Mouse (Mus musculus) limb, embryonic 15.5 days (tissue): ENCODE data around the gene Flnb. TPM values are rescaled to one million over a fixed set of nuclear protein-coding genes. Genes with fewer than 3 reads are reported as not detected.

Experiments
- ATAC-seq: fragments of 200-750 bp; cut with Nextera tagmentation; 2 replicates; pipeline ENCODE4 v1.8.0; 2017; ENCODE audit warnings: low read depth, moderate TSS enrichment; ENCODE audit not compliant: insufficient number of reproducible peaks, low FRiP score, low TSS enrichment
- H3K27ac ChIP-seq: fragments of 300-500 bp; sonication (generic); 2 replicates; pipeline ENCODE4 v1.5.1; 2015; ENCODE audit warnings: moderate library complexity, mild to moderate bottlenecking, inconsistent platforms
- H3K27me3 ChIP-seq: fragments of 300-500 bp; sonication (generic); 2 replicates; pipeline ENCODE4 v1.6.1; 2015; ENCODE audit warnings: inconsistent platforms
- H3K36me3 ChIP-seq: fragments of 300-500 bp; sonication (generic); 2 replicates; pipeline ENCODE4 v1.6.1; 2015; ENCODE audit warnings: inconsistent platforms
- H3K4me1 ChIP-seq: fragments of 300-500 bp; sonication (generic); 2 replicates; pipeline ENCODE4 v1.6.1; 2015; ENCODE audit warnings: inconsistent platforms
- H3K4me2 ChIP-seq: fragments of 300-500 bp; sonication (generic); 2 replicates; pipeline ENCODE4 v1.6.1; 2015; ENCODE audit warnings: mild to moderate bottlenecking, inconsistent platforms
- H3K4me3 ChIP-seq: fragments of 300-500 bp; sonication (generic); 2 replicates; pipeline ENCODE4 v1.5.1; 2015; ENCODE audit warnings: mild to moderate bottlenecking, inconsistent platforms
- H3K9ac ChIP-seq: fragments of 300-500 bp; sonication (generic); 2 replicates; pipeline ENCODE4 v1.6.1; 2015; ENCODE audit warnings: inconsistent platforms
- H3K9me3 ChIP-seq: fragments of 300-500 bp; sonication (generic); 2 replicates; pipeline ENCODE4 v1.6.1; 2016; ENCODE audit warnings: inconsistent platforms
- WGBS: fragments of 180-500 bp; shearing (Covaris S2); methylation state at CpG from one replicate; pipeline ENCODE4 v1.1.7; 2015; 5-methylcytosine and 5-hydroxymethylcytosine counted together
- polyA plus RNA-seq: library from polyadenylated mRNA; unstranded; fragments of >200 nt; fragmentation: Nextera tagmentation; extraction: Ambion mirVana; gene quantifications from 2 replicates; pipeline ENCODE4 v1.2.1, GENCODE M21; 2015

Gene Flnb
- polyA plus RNA-seq, 1 experiment from 2014 or later = 33.0 TPM

- Histone ChIP-seq H3K27me3 (no peaks in the 10 kb centered on the region), H3K36me3 (no peaks in the 10 kb centered on the region), H3K9ac (no peak overlapping the region), H3K4me1 (peaks cover 72% of the 10 kb centered on the region), H3K27ac (no peak overlapping the region), H3K4me2 (no peak overlapping the region), H3K9me3 (no peaks in the 10 kb centered on the region), H3K4me3 (no peak overlapping the region)
- 72% methylated on average over 6 of the region's 6 CpGs for WGBS
- no peak for ATAC-seq
Measured at GRCm38 (mm10) chr14:7854366-7854765, 36.6 kb downstream of the Flnb start.

- H3K9me3 ChIP-seq = no peaks in the 10 kb centered on the region
- H3K36me3 ChIP-seq = no peaks in the 10 kb centered on the region
- no peak overlapping the region for H3K27ac ChIP-seq
- H3K4me2 ChIP-seq = no peak overlapping the region
- H3K9ac ChIP-seq = no peak overlapping the region
- H3K4me3 ChIP-seq = no peak overlapping the region
- WGBS = 52% methylated on average over 6 of the region's 6 CpGs
- no peaks in the 10 kb centered on the region for H3K27me3 ChIP-seq
- H3K4me1 ChIP-seq = peaks cover 67% of the 10 kb centered on the region
- ATAC-seq = no peak
Measured at GRCm38 (mm10) chr14:7855101-7855500, 37.3 kb downstream of the Flnb start.

GRCm38 (mm10) chr14:7855501-7855900 is 37.7 kb downstream of the Flnb start:
- Histone ChIP-seq H3K4me1 (peaks cover 68% of the 10 kb centered on the region), H3K27me3 (no peaks in the 10 kb centered on the region), H3K4me2 (no peak overlapping the region), H3K9ac (no peak overlapping the region), H3K36me3 (no peaks in the 10 kb centered on the region), H3K4me3 (no peak overlapping the region), H3K9me3 (no peaks in the 10 kb centered on the region), H3K27ac (peak overlapping the region; percentile 47; the same call in 1 of the 2 replicates)
- 48% methylated on average over 5 of the region's 5 CpGs for WGBS
- ATAC-seq = no peak

GRCm38 (mm10) chr14:7856348-7856747 is 38.6 kb downstream of the Flnb start:
- no peak overlapping the region for H3K9ac ChIP-seq
- H3K27me3 ChIP-seq = no peaks in the 10 kb centered on the region
- H3K27ac ChIP-seq = peak overlapping the region; percentile 47; the same call in 1 of the 2 replicates
- WGBS = 30% methylated on average over 10 of the region's 10 CpGs
- peaks cover 72% of the 10 kb centered on the region for H3K4me1 ChIP-seq
- no peak overlapping the region for H3K4me3 ChIP-seq
- H3K4me2 ChIP-seq = no peak overlapping the region
- ATAC-seq = no peak
- no peaks in the 10 kb centered on the region for H3K36me3 ChIP-seq
- no peaks in the 10 kb centered on the region for H3K9me3 ChIP-seq

- Histone ChIP-seq H3K4me1 (peaks cover 62% of the 10 kb centered on the region), H3K27ac (no peak overlapping the region), H3K9me3 (no peaks in the 10 kb centered on the region), H3K27me3 (no peaks in the 10 kb centered on the region), H3K9ac (no peak overlapping the region), H3K4me2 (no peak overlapping the region), H3K36me3 (no peaks in the 10 kb centered on the region), H3K4me3 (no peak overlapping the region)
- 82% methylated on average over 3 of the region's 3 CpGs for WGBS
- no peak for ATAC-seq
Measured at GRCm38 (mm10) chr14:7857835-7858234, 40.1 kb downstream of the Flnb start.

GRCm38 (mm10) chr14:7858430-7858829 is 40.7 kb downstream of the Flnb start:
- Histone ChIP-seq H3K27ac (0 out of 2 replicates have a peak overlapping the region, but pooled peaks have one; percentile 27), H3K4me2 (no peak overlapping the region), H3K4me3 (no peak overlapping the region), H3K9ac (no peak overlapping the region), H3K36me3 (no peaks in the 10 kb centered on the region), H3K27me3 (no peaks in the 10 kb centered on the region), H3K9me3 (no peaks in the 10 kb centered on the region), H3K4me1 (peaks cover 63% of the 10 kb centered on the region)
- no peak for ATAC-seq
- 60% methylated on average over 4 of the region's 4 CpGs for WGBS

GRCm38 (mm10) chr14:7860525-7861154 is 42.9 kb downstream of the Flnb start:
- Histone ChIP-seq H3K4me2 (no peak overlapping the region), H3K4me1 (peaks cover 56% of the 10 kb centered on the region), H3K4me3 (no peak overlapping the region), H3K36me3 (no peaks in the 10 kb centered on the region), H3K9me3 (no peaks in the 10 kb centered on the region), H3K27me3 (no peaks in the 10 kb centered on the region), H3K9ac (no peak overlapping the region), H3K27ac (no peak overlapping the region)
- 69% methylated on average over 8 of the region's 8 CpGs for WGBS
- ATAC-seq = no peak

GRCm38 (mm10) chr14:7861275-7861674 is 43.5 kb downstream of the Flnb start:
- Histone ChIP-seq H3K4me2 (no peak overlapping the region), H3K27ac (no peak overlapping the region), H3K4me1 (peaks cover 50% of the 10 kb centered on the region), H3K36me3 (no peaks in the 10 kb centered on the region), H3K27me3 (no peaks in the 10 kb centered on the region), H3K9ac (no peak overlapping the region), H3K9me3 (no peaks in the 10 kb centered on the region), H3K4me3 (no peak overlapping the region)
- ATAC-seq = no peak
- WGBS = 79% methylated on average over 1 of the region's 1 CpGs

GRCm38 (mm10) chr14:7862226-7862625 is 44.5 kb downstream of the Flnb start:
- Histone ChIP-seq H3K4me2 (no peak overlapping the region), H3K27ac (no peak overlapping the region), H3K4me3 (no peak overlapping the region), H3K36me3 (no peaks in the 10 kb centered on the region; the same call in 1 of the 2 replicates), H3K9ac (no peak overlapping the region), H3K4me1 (peaks cover 43% of the 10 kb centered on the region), H3K27me3 (no peaks in the 10 kb centered on the region), H3K9me3 (no peaks in the 10 kb centered on the region)
- ATAC-seq = no peak
- 71% methylated on average over 2 of the region's 2 CpGs for WGBS

- WGBS = 71% methylated on average over 5 of the region's 5 CpGs
- Histone ChIP-seq H3K27ac (peak overlapping the region; percentile 44), H3K4me2 (no peak overlapping the region), H3K9ac (no peak overlapping the region), H3K9me3 (no peaks in the 10 kb centered on the region), H3K4me1 (peaks cover 40% of the 10 kb centered on the region), H3K36me3 (peaks cover 9% of the 10 kb centered on the region; the same call in 1 of the 2 replicates), H3K4me3 (no peak overlapping the region), H3K27me3 (no peaks in the 10 kb centered on the region)
- no peak for ATAC-seq
Measured at GRCm38 (mm10) chr14:7863199-7863598, 45.4 kb downstream of the Flnb start.

- Histone ChIP-seq H3K4me1 (peaks cover 37% of the 10 kb centered on the region), H3K27ac (peak overlapping the region; percentile 74), H3K4me3 (no peak overlapping the region), H3K9ac (no peak overlapping the region), H3K36me3 (peaks cover 16% of the 10 kb centered on the region), H3K27me3 (no peaks in the 10 kb centered on the region), H3K4me2 (no peak overlapping the region), H3K9me3 (no peaks in the 10 kb centered on the region)
- ATAC-seq = peak; percentile 73
- 20% methylated on average over 9 of the region's 9 CpGs for WGBS
Measured at GRCm38 (mm10) chr14:7863871-7864505, 46.2 kb downstream of the Flnb start.

- H3K36me3 ChIP-seq = peaks cover 19% of the 10 kb centered on the region
- no peak for ATAC-seq
- 33% methylated on average over 9 of the region's 9 CpGs for WGBS
- no peaks in the 10 kb centered on the region for H3K27me3 ChIP-seq
- H3K4me1 ChIP-seq = peaks cover 37% of the 10 kb centered on the region
- no peak overlapping the region for H3K4me3 ChIP-seq
- H3K4me2 ChIP-seq = no peak overlapping the region
- H3K9me3 ChIP-seq = no peaks in the 10 kb centered on the region
- H3K9ac ChIP-seq = no peak overlapping the region
- peak overlapping the region; percentile 74 for H3K27ac ChIP-seq
Measured at GRCm38 (mm10) chr14:7864506-7864899, 46.7 kb downstream of the Flnb start.
